Mouse (Mus musculus) 3T3-L1 (cell line): ENCODE measurements around the gene Fiz1.

Source experiments
- DNase-seq: peaks from one replicate; pipeline ENCODE4 v3.0.0-alpha.2; 2015; ENCODE audit warnings: low read depth, low spot score

Gene Fiz1

GRCm38 (mm10) chr7:5038109-5038732 lies 23.7 kb upstream of the Fiz1 start, which contains the start of gene Zfp784:
Gene Zfp784 (minus strand): TSS chr7:5038446.
- peak; percentile 84 for DNase-seq

GRCm38 (mm10) chr7:5037467-5037866 lies 23.0 kb upstream of the Fiz1 start:
- no peak for DNase-seq

GRCm38 (mm10) chr7:5037026-5037425 lies 22.5 kb upstream of the Fiz1 start:
- DNase-seq, result no peak

- no peak for DNase-seq
Observed at GRCm38 (mm10) chr7:5036136-5036535, 21.6 kb upstream of the Fiz1 start.

- DNase-seq, result no peak
Observed at GRCm38 (mm10) chr7:5035628-5036027, 21.1 kb upstream of the Fiz1 start.

GRCm38 (mm10) chr7:5033818-5034217 lies 19.3 kb upstream of the Fiz1 start, which contains the start of gene 4632433K11Rik:
Gene 4632433K11Rik (plus strand): TSS chr7:5034118.
- no peak for DNase-seq

- DNase-seq, result no peak
Observed at GRCm38 (mm10) chr7:5031496-5031895, 17.0 kb upstream of the Fiz1 start.

GRCm38 (mm10) chr7:5030554-5031275 lies 16.2 kb upstream of the Fiz1 start:
- DNase-seq, result no peak

- no peak for DNase-seq
Observed at GRCm38 (mm10) chr7:5029946-5030345, 15.4 kb upstream of the Fiz1 start.

- no peak for DNase-seq
Observed at GRCm38 (mm10) chr7:5029543-5029942, 15.0 kb upstream of the Fiz1 start.

- DNase-seq, result peak; percentile 14
Observed at GRCm38 (mm10) chr7:5021197-5021596, 6.7 kb upstream of the Fiz1 start.

GRCm38 (mm10) chr7:5020685-5021084 lies 6.2 kb upstream of the Fiz1 start:
- DNase-seq, result peak; percentile 42

GRCm38 (mm10) chr7:5020000-5020681 lies 5.6 kb upstream of the Fiz1 start, which contains the start of the genes Zfp865 and Ccdc106:
Gene Zfp865 (plus strand): TSS chr7:5020376.
Gene Ccdc106 (plus strand): TSS chr7:5020553.
- DNase-seq, result peak; percentile 98

GRCm38 (mm10) chr7:5019576-5019975 lies 5.1 kb upstream of the Fiz1 start:
- peak; percentile 31 for DNase-seq

- no peak for DNase-seq
Observed at GRCm38 (mm10) chr7:5017931-5018330, 3.4 kb upstream of the Fiz1 start.

GRCm38 (mm10) chr7:5017352-5017751 lies 2.9 kb upstream of the Fiz1 start:
- DNase-seq, result no peak

- DNase-seq, result peak; percentile 6
Observed at GRCm38 (mm10) chr7:5016920-5017319, 2.4 kb upstream of the Fiz1 start.

- peak; percentile 13 for DNase-seq
Observed at GRCm38 (mm10) chr7:5016057-5016456, 1.6 kb upstream of the Fiz1 start.

GRCm38 (mm10) chr7:5015118-5016001 lies 863 bp upstream of the Fiz1 start, which contains the start of gene Gm44973:
Gene Gm44973 (plus strand): TSS chr7:5015496.
- peak; percentile 94 for DNase-seq

- no peak for DNase-seq
Observed at GRCm38 (mm10) chr7:5012681-5013513, 1.6 kb downstream of the Fiz1 start.
